Mouse (Mus musculus): ENCODE data around the gene Eef1akmt2.

The Eef1akmt2 gene

DNA sequence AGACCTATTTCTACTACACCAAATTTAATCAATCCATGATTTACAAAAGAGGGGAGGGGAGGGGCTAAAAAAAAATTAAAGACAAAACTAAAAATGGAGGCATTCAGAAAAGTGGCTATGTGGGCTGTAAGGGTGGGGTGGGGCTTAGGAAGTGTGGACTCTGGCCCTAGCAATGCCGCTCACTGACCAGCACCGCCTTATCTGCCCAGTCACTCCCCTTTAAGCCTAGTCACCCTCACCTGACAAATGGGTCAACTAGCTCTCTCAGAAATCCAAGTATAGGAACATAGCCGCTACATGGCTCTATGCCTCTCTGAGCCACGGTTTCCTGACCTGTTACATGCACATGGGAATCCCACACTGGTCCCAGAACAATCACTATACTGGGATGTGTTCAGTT, 65.5 kb downstream of the Eef1akmt2 start:
- no peak for DNase-seq

DNA sequence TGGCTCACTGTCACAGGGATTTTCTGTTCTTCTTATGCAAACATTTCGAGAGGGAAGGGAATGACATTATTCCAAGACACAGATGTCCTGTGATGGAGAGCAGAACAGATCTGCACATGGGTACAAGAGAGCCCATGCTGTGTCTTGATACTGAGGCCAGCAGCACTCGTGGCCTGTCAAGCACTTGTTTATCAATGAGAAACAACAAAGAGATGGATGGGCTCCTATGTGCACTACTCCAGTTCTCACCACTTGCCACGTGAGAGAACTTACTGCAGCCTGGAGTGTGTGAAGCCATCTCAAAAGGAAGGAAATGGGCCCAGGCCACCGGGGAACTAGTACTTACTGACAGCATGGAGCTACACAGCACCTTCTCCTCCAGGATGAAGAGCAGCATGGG, 66.0 kb downstream of the Eef1akmt2 start:
- no peak for DNase-seq

DNA sequence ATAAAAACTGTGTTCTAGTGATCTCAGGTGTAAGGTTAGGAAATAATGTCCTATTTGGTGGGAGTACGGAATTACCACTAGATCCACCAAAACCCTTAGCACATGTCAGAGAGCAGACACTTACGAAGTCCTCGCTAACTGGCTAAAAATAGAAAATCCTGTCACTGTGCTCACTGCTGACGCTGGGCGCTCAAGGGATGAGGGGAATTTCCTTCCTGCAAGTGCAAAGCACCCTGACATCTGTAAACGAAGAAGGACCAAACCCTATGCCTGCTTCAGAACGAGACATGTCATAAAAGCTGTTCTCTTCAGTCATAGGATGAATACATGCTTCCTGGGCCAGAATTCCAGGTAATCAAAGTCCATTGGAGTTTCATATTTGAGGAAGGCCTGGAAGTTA, 66.5 kb downstream of the Eef1akmt2 start:
- DNase-seq, result no peak

DNA sequence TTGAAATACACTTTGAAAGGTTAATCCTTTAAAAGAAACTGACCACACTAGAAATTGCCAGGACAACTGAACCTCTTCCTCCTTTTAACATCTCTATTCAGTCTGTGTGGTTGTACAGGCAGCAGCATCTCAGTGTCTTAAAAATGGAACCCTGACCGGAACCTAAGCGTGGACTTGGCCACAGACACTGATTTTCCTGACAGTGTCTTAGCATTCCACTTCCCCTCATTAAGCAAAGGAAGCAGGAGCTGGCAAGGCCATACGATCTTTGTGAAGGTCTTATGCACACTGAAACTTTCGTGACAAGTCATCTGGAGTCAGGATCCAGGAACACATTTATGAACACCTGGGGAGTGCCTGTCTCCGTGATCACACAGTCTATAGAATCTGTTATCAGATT, 68.4 kb downstream of the Eef1akmt2 start:
- no peak for DNase-seq

DNA sequence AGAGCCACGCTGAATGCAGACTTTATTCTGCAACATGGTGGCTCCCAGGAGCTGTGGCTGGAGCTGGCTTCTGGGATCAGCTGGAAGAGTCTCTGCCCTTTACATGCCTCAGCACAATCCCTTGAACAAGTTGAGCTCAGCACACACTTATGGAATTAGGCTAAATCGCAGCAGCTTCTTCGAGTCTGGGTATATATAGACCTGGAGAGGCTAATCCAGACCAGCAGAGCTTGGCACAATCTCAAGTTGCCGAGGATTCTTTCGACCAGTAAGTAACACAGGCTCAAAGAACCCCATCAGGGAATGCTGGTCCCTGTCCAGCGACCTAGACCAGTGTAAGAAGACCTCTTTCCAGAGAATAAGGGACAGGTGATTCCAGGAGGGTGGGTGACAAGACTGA, 70.6 kb downstream of the Eef1akmt2 start:
- no peak for DNase-seq

DNA sequence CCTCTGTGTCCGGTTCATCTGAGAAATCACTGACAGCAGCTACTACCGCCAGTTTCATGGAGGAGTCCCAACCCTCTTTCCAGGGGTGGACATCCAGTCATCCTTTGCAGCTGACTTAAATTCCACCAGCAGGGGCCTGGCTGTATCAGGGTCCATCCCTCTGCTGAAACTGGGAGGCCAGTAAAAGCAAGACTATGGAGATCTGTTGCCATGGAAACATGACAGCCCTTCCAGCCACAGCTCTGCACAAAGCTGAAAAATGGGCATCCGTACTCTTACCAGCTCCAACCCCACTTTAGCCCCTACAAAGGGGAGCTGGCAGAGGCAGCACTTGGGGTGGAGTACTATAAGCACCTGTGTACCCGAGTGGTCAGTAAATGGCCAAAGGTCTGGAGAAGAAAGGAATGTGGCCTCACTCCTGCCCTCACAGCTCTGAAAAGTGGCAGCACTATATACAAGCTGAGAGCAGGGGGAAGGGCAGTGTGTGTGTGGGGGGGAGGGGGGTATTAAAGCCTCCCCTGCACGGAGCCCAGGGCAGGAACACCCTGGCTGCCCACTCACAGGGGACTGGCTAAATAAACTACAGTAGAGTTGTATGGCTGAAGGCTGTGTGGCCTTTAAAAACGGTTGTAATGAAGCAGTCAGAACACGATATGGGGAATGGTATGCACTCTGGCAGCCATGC, 71.2 kb downstream of the Eef1akmt2 start:
- no peak for DNase-seq

DNA sequence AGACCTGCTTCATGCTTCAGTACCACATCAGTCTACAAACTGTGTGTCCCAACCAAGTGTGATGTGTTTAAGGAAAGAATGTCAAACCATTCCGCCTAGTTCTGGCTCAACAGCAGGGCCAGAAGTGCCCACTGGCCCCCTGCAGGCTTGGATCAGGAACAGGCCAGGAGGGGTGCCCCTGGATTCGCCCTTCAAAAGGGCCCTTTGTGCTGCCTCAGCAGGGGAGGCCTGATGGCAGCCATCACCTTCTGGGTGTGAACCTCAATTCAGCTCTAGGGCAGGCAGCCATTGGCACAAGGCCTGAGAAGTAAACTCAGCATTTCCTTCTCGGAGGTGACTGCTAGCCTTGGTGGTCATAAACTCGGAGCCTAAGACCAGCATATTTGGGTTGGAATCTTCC, 71.9 kb downstream of the Eef1akmt2 start:
- DNase-seq, result peak; percentile 47 to 67

DNA sequence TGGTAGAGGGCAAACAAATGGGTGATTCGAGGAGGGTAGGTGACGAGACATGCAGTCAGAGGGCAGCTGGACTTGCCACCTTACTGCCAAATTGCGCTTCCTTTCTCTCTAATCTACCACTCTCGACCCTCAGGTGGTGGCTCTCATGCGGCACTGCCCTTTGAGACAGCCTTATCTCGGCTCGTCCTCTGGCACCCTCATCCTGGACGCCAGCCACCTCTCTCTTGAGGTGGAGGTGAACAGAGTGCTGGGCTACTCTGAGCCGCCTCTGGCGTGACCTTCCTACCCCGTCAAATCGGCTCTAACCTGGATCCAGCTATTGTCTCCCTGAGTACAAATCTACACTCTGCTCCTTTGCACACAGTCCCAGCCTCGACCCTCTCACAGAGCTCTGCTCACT, 73.8 kb downstream of the Eef1akmt2 start:
- DNase-seq, result no peak

DNA sequence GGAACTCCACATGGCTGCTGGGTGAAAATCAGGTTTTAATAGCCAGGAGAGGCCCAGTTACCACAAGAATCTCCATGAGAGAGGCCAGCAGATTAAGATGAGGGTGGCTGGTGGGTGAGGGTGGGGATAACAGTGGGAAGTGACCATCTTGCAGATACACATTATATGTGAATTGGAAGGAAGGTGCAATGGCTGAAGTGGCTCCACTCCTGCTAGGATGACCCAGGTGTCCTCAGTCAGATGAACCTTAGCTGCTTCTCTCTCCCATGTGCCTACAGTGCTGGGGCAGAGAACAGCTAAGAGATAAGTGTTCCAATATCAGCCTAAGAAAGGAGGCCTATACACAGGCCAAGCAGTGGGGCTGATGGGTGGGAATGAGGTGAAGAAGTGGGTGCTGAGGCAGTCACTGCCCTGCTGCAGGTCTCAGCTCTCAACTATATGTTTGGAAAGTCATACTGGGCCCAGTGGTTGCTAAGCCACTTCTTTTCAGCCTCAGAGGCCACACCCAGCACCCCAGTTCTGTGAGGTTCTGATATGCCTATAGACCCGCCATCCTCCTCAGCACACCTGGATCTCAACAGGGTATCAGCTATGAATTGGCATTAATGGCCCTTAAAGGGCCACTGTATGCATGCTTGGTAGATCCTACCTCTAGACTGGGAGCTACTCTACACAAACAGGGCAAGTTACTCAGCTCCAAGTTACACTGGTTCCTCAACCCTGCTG, 74.6 kb downstream of the Eef1akmt2 start:
- DNase-seq, result no peak
